Mouse (Mus musculus) thymus, adult 2 months (tissue): ENCODE data around the gene Cenpk.
"Not testable (repeated sequence)": the region's sequence is repeated elsewhere in the genome, so short reads cannot be mapped to it uniquely, and the experiment has no call there.

Experiments
- CTCF ChIP-seq: fragments of 200-500 bp; IDR thresholded peaks from 2 replicates; pipeline ENCODE4 v1.5.1; 2012; ENCODE audit warnings: mild to moderate bottlenecking, control low read depth, low read length, moderate library complexity, borderline replicate concordance; ENCODE audit not compliant: control insufficient read depth, poor library complexity, insufficient read depth; ENCODE audit errors: extremely low read depth
- POLR2A ChIP-seq: fragments of 200-500 bp; IDR thresholded peaks from 2 replicates; pipeline ENCODE4 v1.6.1; 2012; ENCODE audit warnings: mild to moderate bottlenecking, low read length, control low read depth, moderate library complexity; ENCODE audit not compliant: control insufficient read depth, poor library complexity, insufficient read depth; ENCODE audit errors: extremely low read depth

DNA sequence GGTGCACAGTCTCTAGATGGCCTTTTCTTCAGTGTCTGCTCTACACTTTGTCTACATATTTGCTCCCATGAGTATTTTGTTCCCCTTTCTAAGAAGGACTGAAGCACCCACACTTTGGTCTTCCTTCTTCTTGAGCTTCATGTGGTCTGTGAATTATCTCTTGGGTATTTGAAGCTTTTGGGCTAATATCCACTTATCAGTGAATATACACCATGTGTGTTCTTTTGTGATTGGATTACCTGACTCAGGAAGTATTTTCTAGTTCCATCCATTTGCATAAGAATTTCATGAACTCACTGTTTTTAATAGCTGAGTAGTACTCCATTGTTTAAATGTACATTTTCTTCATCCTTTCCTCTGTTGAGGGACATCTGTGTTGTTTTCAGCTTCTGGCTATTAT is 32.5 kb upstream of the Cenpk start:
- not testable (repeated sequence) for TF ChIP-seq CTCF, POLR2A
